Mouse (Mus musculus) lung, postnatal 10 days (tissue): Measurements from ENCODE around the gene Reps1.
A peak's percentile ranks its signal among the peaks of the same experiment; 100 is the strongest.
"Not testable (repeated sequence)": the region's sequence is repeated elsewhere in the genome, so short reads cannot be mapped to it uniquely, and the experiment has no call there.

Experiments used
- DNase-seq: peaks from one replicate; pipeline ENCODE4 v3.0.0; 2021

Gene Reps1

GRCm38 (mm10) chr10:18066031-18066439 lies 10.4 kb downstream of the Reps1 start:
- DNase-seq = no peak

DNA sequence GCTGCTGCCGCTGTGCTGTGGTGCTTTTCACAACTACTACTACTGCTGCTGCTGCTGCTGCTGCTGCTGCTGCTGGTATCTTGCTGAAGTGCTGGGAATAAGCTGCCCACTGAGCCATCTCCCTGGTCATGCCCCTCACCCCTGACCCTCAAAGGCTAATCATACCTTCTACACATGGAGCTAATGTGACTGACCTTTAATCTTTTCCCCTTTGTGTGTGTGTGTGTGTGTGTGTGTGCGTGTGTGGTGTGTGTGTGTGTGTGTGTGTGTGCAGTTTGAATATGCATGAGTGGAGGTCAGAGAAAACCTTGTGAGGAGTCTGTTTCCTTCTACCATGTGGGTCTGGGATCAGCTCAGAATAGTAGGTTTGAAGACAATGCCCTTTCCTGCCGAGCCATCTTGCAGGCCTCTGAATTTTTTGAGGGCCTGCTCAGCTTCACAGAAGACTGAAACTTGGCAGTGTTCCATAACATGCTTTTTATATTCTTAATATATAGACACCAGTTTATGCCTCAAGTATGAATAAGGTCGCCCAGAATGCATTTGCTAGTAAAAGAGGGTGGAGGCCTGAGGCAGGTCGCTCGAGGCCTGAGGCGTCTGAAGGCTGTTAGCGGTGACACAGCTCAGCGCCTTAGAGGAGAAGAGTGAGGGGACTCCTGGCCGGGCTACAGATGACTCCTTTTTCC lies 12.2 kb downstream of the Reps1 start:
- no peak for DNase-seq

- DNase-seq = no peak
Measured at GRCm38 (mm10) chr10:18068880-18069279, 13.2 kb downstream of the Reps1 start.

- DNase-seq = no peak
Measured at GRCm38 (mm10) chr10:18069576-18069975, 13.9 kb downstream of the Reps1 start.

- peak; percentile 25 for DNase-seq
Measured at GRCm38 (mm10) chr10:18070144-18070543, 14.5 kb downstream of the Reps1 start.

DNA sequence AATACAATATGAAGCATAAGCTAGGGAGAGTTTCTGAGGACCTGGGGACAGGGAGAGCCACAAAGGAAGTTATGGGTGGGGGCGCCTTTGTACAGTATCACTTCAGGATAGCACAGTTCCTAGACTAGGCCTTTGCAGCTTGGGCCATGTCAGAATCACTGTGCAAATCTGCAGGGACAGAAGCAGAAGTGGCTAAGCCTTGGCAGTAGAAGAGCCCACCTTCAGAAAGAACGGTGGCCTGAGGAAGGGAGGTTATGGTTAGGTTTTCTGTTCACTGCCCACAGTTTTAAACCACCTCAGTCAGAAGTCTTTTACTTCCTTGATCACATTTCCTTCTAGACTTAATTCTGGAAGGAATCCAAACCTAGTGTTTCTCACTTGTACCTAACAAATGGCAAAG lies 15.0 kb downstream of the Reps1 start:
- no peak for DNase-seq

- no peak for DNase-seq
Measured at GRCm38 (mm10) chr10:18072871-18073270, 17.2 kb downstream of the Reps1 start.

DNA sequence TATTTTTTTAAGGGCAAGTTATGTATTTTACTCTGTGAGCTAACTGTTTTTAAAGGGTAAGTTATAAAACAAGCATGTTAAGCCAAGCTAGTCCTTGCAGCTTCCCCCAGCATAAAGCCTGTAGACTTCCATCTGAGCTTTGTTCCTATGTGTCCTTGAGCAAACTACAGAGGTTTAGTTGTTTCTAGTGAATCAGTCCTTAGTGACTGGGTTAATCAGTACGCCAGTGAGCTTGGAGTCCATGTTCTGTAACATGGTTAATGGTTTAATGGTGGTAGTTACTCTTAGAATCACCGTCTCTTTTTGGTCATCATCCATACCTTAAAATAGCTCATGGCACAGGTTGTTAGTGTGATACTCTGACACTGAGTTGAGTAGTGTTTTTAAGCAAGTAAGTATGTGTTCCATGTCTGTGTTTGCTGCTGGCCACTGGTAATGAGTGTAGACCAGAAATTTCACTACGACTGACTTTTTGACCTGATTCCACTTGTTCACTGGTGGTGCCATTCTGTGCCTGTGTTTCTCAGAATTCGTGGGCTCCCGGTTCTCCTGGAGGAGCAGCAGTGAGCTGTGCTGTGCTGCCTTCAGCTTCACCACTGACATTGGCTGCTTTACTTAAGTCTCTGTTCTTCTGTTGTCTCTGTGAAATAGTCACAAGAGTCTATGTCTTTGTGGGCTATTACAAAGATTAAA lies 18.9 kb downstream of the Reps1 start:
- no peak for DNase-seq

DNA sequence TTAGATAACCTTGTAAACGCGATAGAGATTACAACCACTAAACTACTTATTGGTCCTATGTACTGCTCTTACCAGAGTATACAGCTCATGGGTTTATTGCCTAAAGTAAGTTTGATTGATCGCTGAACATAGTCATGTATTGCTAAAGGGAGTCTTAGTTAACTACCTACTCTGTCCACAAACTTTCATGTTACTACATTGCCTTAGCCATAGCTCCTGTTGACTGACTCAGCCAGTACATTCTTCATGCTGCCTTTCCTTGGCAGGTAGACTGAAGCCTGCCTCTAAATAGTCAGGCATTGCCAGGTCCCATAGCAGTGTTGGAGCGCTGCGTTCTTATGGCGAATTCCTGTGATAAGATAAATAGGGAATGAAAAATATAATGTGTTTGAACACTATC lies 20.2 kb downstream of the Reps1 start:
- DNase-seq = no peak

DNA sequence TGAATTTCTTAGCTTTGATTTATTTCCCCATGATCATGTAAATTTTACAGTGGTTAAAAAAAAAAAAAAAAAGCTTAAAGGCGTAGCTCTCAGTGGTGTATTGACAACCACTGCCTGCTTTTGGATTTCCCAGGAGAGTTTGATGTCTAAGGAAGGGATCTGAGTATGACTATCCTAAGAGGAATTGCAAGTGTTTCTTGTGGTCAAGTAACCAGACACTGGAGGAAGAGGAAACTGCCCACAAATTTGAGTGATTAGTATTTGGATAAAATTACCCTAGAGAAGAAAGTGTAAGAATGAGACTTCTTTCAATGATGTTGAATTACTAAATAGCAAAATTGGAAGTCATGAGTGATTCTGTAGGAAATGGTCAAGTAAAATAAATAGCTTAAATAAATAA lies 25.9 kb downstream of the Reps1 start:
- DNase-seq = no peak

- no peak for DNase-seq
Measured at GRCm38 (mm10) chr10:18082772-18083171, 27.1 kb downstream of the Reps1 start.

- no peak for DNase-seq
Measured at GRCm38 (mm10) chr10:18090691-18091090, 35.0 kb downstream of the Reps1 start.

DNA sequence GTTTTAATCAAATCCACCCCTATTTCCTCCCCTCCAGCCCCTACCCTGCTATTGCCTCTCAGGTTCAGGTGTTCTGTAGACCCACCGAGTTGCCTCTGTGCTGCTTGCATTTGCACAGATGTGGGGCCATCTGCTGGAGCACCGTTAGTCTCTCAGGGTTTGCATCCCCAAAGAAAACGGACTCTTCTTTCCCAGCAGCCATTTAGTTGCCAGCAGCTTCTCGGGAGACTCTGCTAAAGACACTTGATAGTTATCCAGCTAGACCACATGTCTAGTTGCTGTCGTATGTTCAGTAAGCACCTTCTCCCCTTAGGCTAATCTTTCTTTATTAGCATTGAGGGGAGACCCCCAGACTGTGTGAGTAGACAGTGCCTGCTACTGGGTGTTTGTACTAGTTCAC lies 46.5 kb downstream of the Reps1 start:
- no peak for DNase-seq

DNA sequence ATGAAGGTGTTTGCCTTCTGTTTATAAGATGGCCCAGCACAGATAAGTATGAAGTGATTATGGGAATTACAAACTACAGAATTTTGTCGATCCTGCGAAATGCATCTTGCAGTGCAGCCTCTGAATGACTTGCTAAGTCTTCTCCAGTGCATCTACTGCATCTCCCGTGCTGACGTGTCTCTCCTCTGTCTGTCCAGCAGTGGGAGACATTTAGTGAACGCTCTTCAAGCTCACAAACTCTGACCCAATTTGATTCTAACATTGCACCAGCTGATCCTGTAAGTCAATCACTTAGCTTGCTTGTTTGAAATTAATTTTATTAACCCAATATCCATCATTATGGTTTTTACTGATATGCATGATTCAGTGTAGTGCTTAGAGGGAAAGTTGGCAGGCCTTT lies 51.8 kb downstream of the Reps1 start:
- DNase-seq = peak; percentile 16

DNA sequence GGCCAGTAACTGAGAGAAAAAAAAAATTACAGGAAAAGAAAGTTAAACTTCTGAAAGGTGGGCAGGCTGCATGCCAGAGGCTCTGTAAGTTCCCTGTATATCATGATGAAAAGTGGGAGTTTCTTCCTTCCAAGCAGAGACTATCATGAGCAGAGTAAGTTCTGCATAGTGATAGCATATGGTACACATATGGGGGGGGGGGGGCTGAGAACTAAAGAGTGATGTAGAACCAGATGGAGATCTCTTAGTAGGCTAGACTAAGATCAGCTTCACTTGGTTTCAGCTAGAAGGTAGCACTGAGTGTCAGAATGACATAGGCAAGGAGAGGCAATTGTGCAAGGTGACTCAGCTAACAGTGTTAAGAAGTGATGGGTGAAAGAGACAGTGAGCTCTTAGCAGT lies 55.3 kb downstream of the Reps1 start:
- no peak for DNase-seq

DNA sequence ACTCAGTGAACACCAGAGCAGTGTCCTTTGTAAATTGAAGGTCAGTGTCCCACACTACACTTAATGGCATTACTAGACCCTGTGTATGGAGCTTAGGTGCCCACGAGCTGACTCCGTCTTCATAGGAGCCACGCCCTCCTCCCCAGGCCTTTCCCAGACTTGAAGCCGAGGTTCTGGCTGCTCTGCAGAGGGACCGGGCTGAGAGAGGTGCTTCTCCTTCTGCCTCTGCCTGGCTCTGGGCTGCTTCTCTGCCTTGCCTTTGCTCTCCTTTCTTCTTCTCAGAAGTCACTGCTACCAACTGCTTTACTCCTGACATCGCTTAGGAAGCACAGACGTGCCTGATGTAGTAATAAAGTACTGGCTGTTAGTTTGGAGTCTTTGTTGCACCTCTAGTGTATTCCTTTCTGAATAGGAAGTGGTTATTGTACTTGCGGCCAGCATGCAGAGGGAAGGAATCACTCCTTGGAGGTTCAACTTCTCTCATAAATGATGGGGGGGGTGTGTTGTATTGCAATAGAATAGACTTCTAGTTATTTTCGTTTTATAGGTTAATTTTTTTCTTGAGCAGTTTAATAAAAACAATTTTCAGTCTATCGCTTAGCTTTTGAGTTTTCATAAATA lies 57.9 kb downstream of the Reps1 start:
- no peak for DNase-seq

DNA sequence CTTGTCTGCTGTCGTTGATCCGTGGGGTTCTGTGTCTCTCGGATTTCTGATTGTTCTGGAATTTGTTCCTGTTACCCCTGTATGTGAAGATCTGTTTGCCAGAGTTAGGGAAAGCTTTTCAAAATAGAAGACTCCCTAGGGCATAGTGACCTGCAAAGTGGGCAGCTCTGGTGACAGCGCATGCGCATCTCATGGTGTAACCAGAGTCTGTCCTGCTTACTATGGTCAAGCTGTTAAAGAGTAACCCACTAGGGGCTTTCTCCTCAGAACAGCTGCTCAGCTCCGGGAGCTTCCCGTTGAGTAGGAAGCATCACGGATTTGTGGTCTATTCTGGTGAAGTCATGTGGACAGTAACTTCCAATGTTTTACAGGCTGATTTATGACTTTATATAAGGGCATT lies 62.7 kb downstream of the Reps1 start:
- DNase-seq = no peak

DNA sequence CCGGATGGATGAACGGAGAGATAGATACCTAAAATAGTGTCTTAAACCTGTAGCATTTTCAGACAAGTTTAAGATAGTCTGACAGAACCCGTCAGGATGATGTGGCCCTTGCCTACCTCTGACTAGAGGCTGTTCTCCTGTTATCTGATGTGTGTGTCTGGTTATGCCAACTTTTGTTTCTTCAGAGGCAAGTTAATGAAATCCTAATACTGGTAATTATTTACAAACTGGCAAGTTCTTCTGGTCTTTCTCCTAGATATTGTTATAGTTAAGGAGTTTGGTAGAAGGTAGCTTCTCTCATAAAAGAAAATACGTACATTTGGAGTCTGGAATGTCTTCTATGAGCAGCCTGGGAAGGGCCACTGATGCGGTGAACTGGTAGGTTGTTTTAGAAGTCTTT lies 74.6 kb downstream of the Reps1 start:
- DNase-seq = no peak

DNA sequence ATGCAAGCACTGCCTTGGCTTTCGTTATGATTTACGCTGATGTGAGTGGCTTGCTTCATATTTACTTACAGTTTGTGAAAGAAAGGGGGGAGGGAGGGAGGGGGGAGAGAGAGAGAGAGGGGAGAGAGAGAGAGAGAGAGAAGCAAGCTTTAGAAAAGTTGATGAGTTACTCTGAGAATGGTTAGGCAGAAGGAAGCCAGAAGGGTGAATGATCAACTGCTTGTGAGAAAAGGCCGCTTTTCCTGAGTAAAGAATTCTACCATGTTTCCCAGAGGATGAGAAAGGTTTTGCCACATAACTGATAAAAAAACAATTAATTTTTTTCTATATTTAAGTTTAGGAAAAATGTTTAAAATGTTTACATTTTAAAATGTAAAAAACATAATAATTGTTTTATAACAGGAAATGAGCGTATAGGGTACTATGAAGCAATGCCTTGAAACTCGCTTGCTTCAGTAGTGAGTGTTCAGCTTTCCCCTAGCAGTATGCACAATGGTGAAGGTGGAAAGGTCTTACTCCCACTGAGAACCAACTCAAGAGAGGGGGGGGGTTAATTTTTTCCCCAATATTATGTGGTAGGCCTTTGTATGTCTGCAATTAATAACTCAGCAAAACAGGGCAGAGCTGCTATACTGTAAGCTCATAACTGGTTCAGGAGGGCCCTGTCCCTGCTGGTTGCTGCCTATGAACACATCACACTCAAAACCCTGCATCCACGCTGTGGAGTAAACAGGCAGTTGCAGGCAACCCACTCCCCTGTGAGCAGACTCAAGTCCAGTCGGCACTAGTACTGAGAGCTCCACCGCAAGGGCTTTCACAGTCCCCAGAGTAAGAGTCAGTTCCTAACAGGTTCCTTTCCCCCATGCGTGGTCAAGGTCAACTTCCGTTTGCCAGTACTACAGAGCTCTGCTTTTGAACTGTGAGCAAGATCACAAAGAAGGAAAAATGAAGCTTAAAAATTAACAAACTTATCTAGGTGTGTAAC lies 76.3 kb downstream of the Reps1 start:
- DNase-seq = no peak

- DNase-seq = not testable (repeated sequence)
Measured at GRCm38 (mm10) chr10:18138853-18139503, 83.3 kb downstream of the Reps1 start.

- DNase-seq = no peak
Measured at GRCm38 (mm10) chr10:18139615-18140014, 84.0 kb downstream of the Reps1 start.

DNA sequence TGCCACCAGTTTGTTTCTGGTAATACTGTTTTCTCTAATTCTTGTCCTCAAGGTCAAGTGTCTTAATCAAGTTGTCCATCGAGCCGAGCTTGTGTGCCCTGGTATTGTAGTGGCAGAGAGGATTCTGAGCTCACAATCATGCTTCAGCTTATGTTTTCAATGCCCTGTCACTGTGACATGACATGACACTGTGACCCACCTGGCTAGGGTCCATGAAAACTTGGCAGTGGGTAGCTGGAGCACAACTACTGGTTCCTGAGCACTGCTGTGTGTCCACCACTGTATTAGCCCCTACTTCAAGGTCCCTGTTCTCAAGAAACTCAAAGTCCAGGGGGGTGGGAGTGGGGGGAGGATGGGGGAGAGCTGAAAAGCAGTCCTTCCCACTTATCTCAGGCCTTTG lies 85.7 kb downstream of the Reps1 start:
- no peak for DNase-seq

- no peak for DNase-seq
Measured at GRCm38 (mm10) chr10:18142231-18142630, 86.6 kb downstream of the Reps1 start.
